Mouse (Mus musculus): ENCODE measurements around the gene Mfsd8. TPM values are rescaled to one million over a fixed set of nuclear protein-coding genes. Genes with fewer than 3 reads are reported as not detected.
A peak's percentile ranks its signal among the peaks of the same experiment; 100 is the strongest.
"Not testable (repeated sequence)": the region's sequence is repeated elsewhere in the genome, so short reads cannot be mapped to it uniquely, and the experiment has no call there.

The Mfsd8 gene
- 7.7 and 8.8 TPM in 2 replicates for total RNA-seq (2012; rRNA removed)

GRCm38 (mm10) chr3:40846473-40846956, at the start of gene Mfsd8:
Gene Mfsd8, minus strand, starts transcription at chr3:40846886.
- peak within 1 kb of the TSS; percentile 81 for H3K9ac ChIP-seq (ENCODE audit: insufficient read depth, low read depth, low read length, poor library complexity, severe bottlenecking)
- H3K4me1 ChIP-seq (ENCODE audit: control insufficient read depth in 2 of 2, insufficient read depth in 2 of 2, low read length in 2 of 2, poor library complexity in 1 of 2); H3K36me3 ChIP-seq (ENCODE audit: control insufficient read depth, insufficient read depth, low read length, poor library complexity, severe bottlenecking); H3K27ac ChIP-seq (ENCODE audit: insufficient read depth, low read depth, low read length, poor library complexity, severe bottlenecking); in situ Hi-C loops (cut with MboI; ENCODE audit: low sequenced_read_pairs in 2 of 2, unreplicated experiment in 2 of 2); H3K9me3 ChIP-seq (ENCODE audit: control insufficient read depth, insufficient read depth, low read depth, low read length): not testable (repeated sequence)
- peak; percentile 31; the same call in 1 of the 2 replicates for TF ChIP-seq HCFC1 (IDR thresholded peaks at IDR 0.05; ENCODE audit: borderline replicate concordance, insufficient read depth, low read length)
- TF ChIP-seq CHD2 (IDR thresholded peaks at IDR 0.05; ENCODE audit: low read depth, low read length), result peak; percentile 97
- H3K4me3 ChIP-seq (ENCODE audit: insufficient read depth in 1 of 2, low read depth in 1 of 2, low read length in 2 of 2, poor library complexity in 1 of 2, severe bottlenecking in 1 of 2), result peak within 1 kb of the TSS; percentile 64 to 77
- DNase-seq (ENCODE audit: low read depth, low spot score), result peak; percentile 89

DNA sequence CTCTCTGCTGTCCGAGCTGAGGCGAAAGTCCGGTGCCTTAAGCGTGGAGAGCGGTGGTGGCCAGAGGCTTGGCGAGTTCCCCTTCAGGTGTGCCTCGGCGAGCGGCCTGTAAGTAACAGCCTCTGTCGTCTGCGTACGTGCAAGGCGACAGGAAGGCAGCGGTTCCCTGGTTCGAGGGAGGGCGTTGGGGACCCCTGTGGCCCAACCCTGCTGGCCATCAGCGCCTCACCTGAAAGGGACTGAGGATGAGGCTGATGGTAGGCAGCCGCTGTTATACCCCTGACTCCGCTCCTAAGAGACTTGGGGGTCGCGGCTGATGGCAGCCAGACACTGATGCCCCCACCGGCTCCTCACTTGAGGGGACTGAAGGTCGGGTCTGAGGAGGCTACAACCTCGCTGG, 47.6 kb upstream of the Mfsd8 start:
- peak overlapping the region; percentile 64 to 67 for H3K4me3 ChIP-seq (ENCODE audit: insufficient read depth in 1 of 2, low read depth in 1 of 2, low read length in 2 of 2, poor library complexity in 1 of 2, severe bottlenecking in 1 of 2)
- not testable (repeated sequence) for H3K9me3 ChIP-seq (ENCODE audit: control insufficient read depth, insufficient read depth, low read depth, low read length); H3K27ac ChIP-seq (ENCODE audit: insufficient read depth, low read depth, low read length, poor library complexity, severe bottlenecking)

DNA sequence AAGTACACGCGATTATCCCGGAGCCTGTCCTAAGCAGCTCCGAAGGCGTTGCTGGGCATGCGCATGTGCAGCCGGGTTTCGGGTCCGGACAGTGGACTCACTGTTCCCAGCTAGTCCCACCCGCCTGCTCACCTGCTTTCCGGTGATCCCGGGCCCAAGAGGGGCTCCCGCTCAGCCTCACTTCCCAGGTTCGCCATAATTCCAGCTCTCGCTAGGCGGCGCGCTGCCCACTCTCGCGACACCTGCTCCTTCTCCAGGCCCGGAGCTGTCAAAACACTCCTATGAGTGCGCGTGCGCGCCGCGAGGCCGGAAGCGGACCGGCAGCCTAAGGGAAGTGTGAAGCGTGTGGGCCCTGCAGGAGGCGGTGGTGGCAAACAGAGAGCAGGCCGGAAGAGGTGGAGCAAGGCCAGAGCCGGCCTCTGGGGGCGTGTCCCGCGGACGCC, 47.2 kb upstream of the Mfsd8 start:
- H3K4me1 ChIP-seq (ENCODE audit: control insufficient read depth in 2 of 2, insufficient read depth in 2 of 2, low read length in 2 of 2, poor library complexity in 1 of 2); in situ Hi-C loops (cut with MboI; ENCODE audit: low sequenced_read_pairs in 2 of 2, unreplicated experiment in 2 of 2); H3K9me3 ChIP-seq (ENCODE audit: control insufficient read depth, insufficient read depth, low read depth, low read length); H3K36me3 ChIP-seq (ENCODE audit: control insufficient read depth, insufficient read depth, low read length, poor library complexity, severe bottlenecking): not testable (repeated sequence)
- peak overlapping the region; percentile 52 for H3K27ac ChIP-seq (ENCODE audit: insufficient read depth, low read depth, low read length, poor library complexity, severe bottlenecking)
- peak overlapping the region; percentile 66 to 72 for H3K4me3 ChIP-seq (ENCODE audit: insufficient read depth in 1 of 2, low read depth in 1 of 2, low read length in 2 of 2, poor library complexity in 1 of 2, severe bottlenecking in 1 of 2)
- peak overlapping the region; percentile 82 for H3K9ac ChIP-seq (ENCODE audit: insufficient read depth, low read depth, low read length, poor library complexity, severe bottlenecking)
- DNase-seq (ENCODE audit: low read depth, low spot score), result peak; percentile 91
- TF ChIP-seq CHD2 (IDR thresholded peaks at IDR 0.05; ENCODE audit: low read depth, low read length), result peak; percentile 96

More for the DNA sequence above, 47.6 kb upstream of the Mfsd8 start:
- DNase-seq (ENCODE audit: low read depth, low spot score); in situ Hi-C loops (cut with MboI; ENCODE audit: low sequenced_read_pairs in 2 of 2, unreplicated experiment in 2 of 2); H3K4me1 ChIP-seq (ENCODE audit: control insufficient read depth in 2 of 2, insufficient read depth in 2 of 2, low read length in 2 of 2, poor library complexity in 1 of 2); H3K36me3 ChIP-seq (ENCODE audit: control insufficient read depth, insufficient read depth, low read length, poor library complexity, severe bottlenecking): not testable (repeated sequence)
- H3K9ac ChIP-seq (ENCODE audit: insufficient read depth, low read depth, low read length, poor library complexity, severe bottlenecking), result peak overlapping the region; percentile 74

DNA sequence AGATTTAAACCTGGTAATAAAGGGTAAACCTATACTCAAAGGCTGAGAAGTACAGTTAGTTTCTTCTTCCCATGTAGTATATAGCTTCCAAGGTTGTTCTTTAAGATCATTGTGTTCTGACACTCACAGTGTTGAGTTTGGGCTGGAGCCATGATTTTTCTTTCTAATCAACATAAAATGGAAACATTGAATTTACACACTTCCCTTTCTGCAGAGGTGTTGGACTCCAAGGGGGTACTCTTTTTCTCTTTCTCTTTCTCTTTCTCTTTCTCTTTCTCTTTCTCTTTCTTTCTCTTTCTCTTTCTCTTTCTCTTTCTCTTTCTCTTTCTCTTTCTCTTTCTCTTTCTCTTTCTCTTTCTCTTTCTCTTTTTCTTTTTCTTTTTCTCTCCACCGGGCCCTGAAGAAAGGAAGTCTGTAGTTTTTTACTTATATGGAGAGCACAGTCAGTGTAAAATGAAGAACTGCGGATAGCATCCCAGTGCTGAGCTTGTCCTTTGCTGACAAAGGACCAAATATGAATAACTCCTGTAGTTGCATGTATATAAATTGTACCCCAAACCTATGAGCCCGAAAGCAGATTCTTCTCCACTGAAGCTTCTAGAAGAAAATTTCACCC, 6.5 kb upstream of the Mfsd8 start:
- H3K36me3 ChIP-seq (ENCODE audit: control insufficient read depth, insufficient read depth, low read length, poor library complexity, severe bottlenecking); H3K4me3 ChIP-seq (ENCODE audit: insufficient read depth in 1 of 2, low read depth in 1 of 2, low read length in 2 of 2, poor library complexity in 1 of 2, severe bottlenecking in 1 of 2); H3K4me1 ChIP-seq (ENCODE audit: control insufficient read depth in 2 of 2, insufficient read depth in 2 of 2, low read length in 2 of 2, poor library complexity in 1 of 2); in situ Hi-C loops (cut with MboI; ENCODE audit: low sequenced_read_pairs in 2 of 2, unreplicated experiment in 2 of 2); H3K9ac ChIP-seq (ENCODE audit: insufficient read depth, low read depth, low read length, poor library complexity, severe bottlenecking); DNase-seq (ENCODE audit: low read depth, low spot score); H3K9me3 ChIP-seq (ENCODE audit: control insufficient read depth, insufficient read depth, low read depth, low read length); H3K27ac ChIP-seq (ENCODE audit: insufficient read depth, low read depth, low read length, poor library complexity, severe bottlenecking): not testable (repeated sequence)

DNA sequence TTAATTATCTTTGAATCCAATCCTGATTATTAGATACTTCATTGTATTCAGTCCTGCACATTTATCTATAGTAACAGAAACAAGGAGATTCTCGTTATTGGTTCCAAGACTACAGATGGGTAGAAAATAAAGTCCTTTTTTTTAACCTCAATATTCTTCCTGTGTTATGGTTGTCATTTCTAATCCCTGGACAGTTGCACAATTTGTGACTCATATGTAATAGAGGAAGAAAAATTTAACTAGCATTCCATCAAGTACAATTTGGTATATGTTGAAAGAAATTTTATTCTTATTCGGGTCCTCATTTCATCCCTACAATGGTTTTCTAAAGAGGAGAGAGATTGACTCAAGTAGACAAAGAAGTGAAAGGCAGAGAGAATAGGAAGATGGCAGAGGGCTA, 1.2 kb upstream of the Mfsd8 start:
- H3K9ac ChIP-seq (ENCODE audit: insufficient read depth, low read depth, low read length, poor library complexity, severe bottlenecking); in situ Hi-C loops (cut with MboI; ENCODE audit: low sequenced_read_pairs in 2 of 2, unreplicated experiment in 2 of 2); H3K4me1 ChIP-seq (ENCODE audit: control insufficient read depth in 2 of 2, insufficient read depth in 2 of 2, low read length in 2 of 2, poor library complexity in 1 of 2); H3K4me3 ChIP-seq (ENCODE audit: insufficient read depth in 1 of 2, low read depth in 1 of 2, low read length in 2 of 2, poor library complexity in 1 of 2, severe bottlenecking in 1 of 2); H3K36me3 ChIP-seq (ENCODE audit: control insufficient read depth, insufficient read depth, low read length, poor library complexity, severe bottlenecking); H3K9me3 ChIP-seq (ENCODE audit: control insufficient read depth, insufficient read depth, low read depth, low read length); H3K27ac ChIP-seq (ENCODE audit: insufficient read depth, low read depth, low read length, poor library complexity, severe bottlenecking); DNase-seq (ENCODE audit: low read depth, low spot score): not testable (repeated sequence)

DNA sequence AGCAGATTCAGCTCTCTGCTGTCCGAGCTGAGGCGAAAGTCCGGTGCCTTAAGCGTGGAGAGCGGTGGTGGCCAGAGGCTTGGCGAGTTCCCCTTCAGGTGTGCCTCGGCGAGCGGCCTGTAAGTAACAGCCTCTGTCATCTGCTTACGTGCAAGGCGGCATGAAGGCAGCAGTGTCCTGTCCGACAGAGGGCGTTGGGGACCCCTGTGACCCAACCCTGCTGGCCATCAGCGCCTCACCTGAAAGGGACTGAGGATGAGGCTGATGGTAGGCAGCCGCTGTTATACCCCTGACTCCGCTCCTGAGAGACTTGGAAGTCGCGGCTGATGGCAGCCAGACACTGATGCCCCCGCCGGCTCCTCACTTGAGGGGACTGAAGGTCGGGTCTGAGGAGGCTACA, 332 bp upstream of the Mfsd8 start:
- H3K27ac ChIP-seq (ENCODE audit: insufficient read depth, low read depth, low read length, poor library complexity, severe bottlenecking); H3K9me3 ChIP-seq (ENCODE audit: control insufficient read depth, insufficient read depth, low read depth, low read length); DNase-seq (ENCODE audit: low read depth, low spot score); H3K36me3 ChIP-seq (ENCODE audit: control insufficient read depth, insufficient read depth, low read length, poor library complexity, severe bottlenecking); H3K4me1 ChIP-seq (ENCODE audit: control insufficient read depth in 2 of 2, insufficient read depth in 2 of 2, low read length in 2 of 2, poor library complexity in 1 of 2); in situ Hi-C loops (cut with MboI; ENCODE audit: low sequenced_read_pairs in 2 of 2, unreplicated experiment in 2 of 2): not testable (repeated sequence)
- Histone ChIP-seq H3K9ac (ENCODE audit: insufficient read depth, low read depth, low read length, poor library complexity, severe bottlenecking) (peak overlapping the region; percentile 61), H3K4me3 (ENCODE audit: insufficient read depth in 1 of 2, low read depth in 1 of 2, low read length in 2 of 2, poor library complexity in 1 of 2, severe bottlenecking in 1 of 2) (peak overlapping the region; percentile 64 to 77)

GRCm38 (mm10) chr3:40846957-40847017, 101 bp upstream of the Mfsd8 start, which contains the start of gene Abhd18:
Gene Abhd18, plus strand, starts transcription at chr3:40846970.
- peak within 1 kb of the TSS; percentile 81 for H3K9ac ChIP-seq (ENCODE audit: insufficient read depth, low read depth, low read length, poor library complexity, severe bottlenecking)
- in situ Hi-C loops (cut with MboI; ENCODE audit: low sequenced_read_pairs in 2 of 2, unreplicated experiment in 2 of 2); H3K36me3 ChIP-seq (ENCODE audit: control insufficient read depth, insufficient read depth, low read length, poor library complexity, severe bottlenecking); DNase-seq (ENCODE audit: low read depth, low spot score); H3K9me3 ChIP-seq (ENCODE audit: control insufficient read depth, insufficient read depth, low read depth, low read length); H3K27ac ChIP-seq (ENCODE audit: insufficient read depth, low read depth, low read length, poor library complexity, severe bottlenecking); H3K4me1 ChIP-seq (ENCODE audit: control insufficient read depth in 2 of 2, insufficient read depth in 2 of 2, low read length in 2 of 2, poor library complexity in 1 of 2): not testable (repeated sequence)
- peak within 1 kb of the TSS; percentile 64 to 77 for H3K4me3 ChIP-seq (ENCODE audit: insufficient read depth in 1 of 2, low read depth in 1 of 2, low read length in 2 of 2, poor library complexity in 1 of 2, severe bottlenecking in 1 of 2)

- H3K9me3 ChIP-seq (ENCODE audit: control insufficient read depth, insufficient read depth, low read depth, low read length); H3K27ac ChIP-seq (ENCODE audit: insufficient read depth, low read depth, low read length, poor library complexity, severe bottlenecking); H3K36me3 ChIP-seq (ENCODE audit: control insufficient read depth, insufficient read depth, low read length, poor library complexity, severe bottlenecking); H3K9ac ChIP-seq (ENCODE audit: insufficient read depth, low read depth, low read length, poor library complexity, severe bottlenecking); H3K4me1 ChIP-seq (ENCODE audit: control insufficient read depth in 2 of 2, insufficient read depth in 2 of 2, low read length in 2 of 2, poor library complexity in 1 of 2); DNase-seq (ENCODE audit: low read depth, low spot score); in situ Hi-C loops (cut with MboI; ENCODE audit: low sequenced_read_pairs in 2 of 2, unreplicated experiment in 2 of 2): not testable (repeated sequence)
- peak overlapping the region in 1 of 2 experiments; percentile 77; a peak in 2 of 4 replicates for H3K4me3 ChIP-seq (ENCODE audit: insufficient read depth in 1 of 2, low read depth in 1 of 2, low read length in 2 of 2, poor library complexity in 1 of 2, severe bottlenecking in 1 of 2)
These were observed 1.2 kb downstream of the Mfsd8 start for GRCm38 (mm10) chr3:40845521-40845920.

Measured in ES-E14 (cell line).